Mouse (Mus musculus) midbrain, embryonic 12.5 days (tissue): ENCODE data around the gene Cox6b1. TPM values are rescaled to one million over a fixed set of nuclear protein-coding genes. Genes with fewer than 3 reads are reported as not detected.

Source experiments
- ATAC-seq: fragments of 200-750 bp; cut with Nextera tagmentation; 2 replicates; pipeline ENCODE4 v1.8.0; 2017; ENCODE audit warnings: low read depth, moderate TSS enrichment, moderate library complexity; ENCODE audit not compliant: low FRiP score
- H3K27ac ChIP-seq: fragments of 300-500 bp; sonication (generic); replicated peaks from 2 replicates; pipeline ENCODE4 v1.5.1; 2016; ENCODE audit warnings: mild to moderate bottlenecking
- H3K27me3 ChIP-seq: fragments of 300-500 bp; sonication (generic); 2 replicates; pipeline ENCODE4 v1.6.1; 2016; ENCODE audit warnings: mild to moderate bottlenecking
- H3K36me3 ChIP-seq: fragments of 300-500 bp; sonication (generic); 2 replicates; pipeline ENCODE4 v1.6.1; 2016
- H3K4me1 ChIP-seq: fragments of 300-500 bp; sonication (generic); 2 replicates; pipeline ENCODE4 v1.6.1; 2016
- H3K4me2 ChIP-seq: fragments of 300-500 bp; sonication (generic); replicated peaks from 2 replicates; pipeline ENCODE4 v1.6.1; 2016; ENCODE audit warnings: mild to moderate bottlenecking, moderate library complexity
- H3K4me3 ChIP-seq: fragments of 300-500 bp; sonication (generic); 2 replicates; pipeline ENCODE4 v1.5.1; 2016; ENCODE audit warnings: mild to moderate bottlenecking
- H3K9ac ChIP-seq: fragments of 300-500 bp; sonication (generic); replicated peaks from 2 replicates; pipeline ENCODE4 v1.6.1; 2016; ENCODE audit warnings: mild to moderate bottlenecking, moderate library complexity
- H3K9me3 ChIP-seq: fragments of 300-500 bp; sonication (generic); 2 replicates; pipeline ENCODE4 v1.6.1; 2016; ENCODE audit warnings: mild to moderate bottlenecking
- WGBS: fragments of 180-500 bp; shearing (Covaris S2); methylation state at CpG from one replicate; pipeline ENCODE4 v1.1.7; 2016; 5-methylcytosine and 5-hydroxymethylcytosine counted together
- microRNA-seq: library from miRNA; unstranded; fragments of <30 nt; microRNA quantifications from one replicate; pipeline ENCODE4, GENCODE M21; 2017
- polyA plus RNA-seq: library from polyadenylated mRNA; unstranded; fragments of >200 nt; fragmentation: Nextera tagmentation; extraction: Ambion mirVana; gene quantifications from 2 replicates; pipeline ENCODE4 v1.2.1, GENCODE M21; 2016

Cox6b1 gene
- polyA plus RNA-seq, 1 experiment from 2014 or later = 801 TPM

DNA sequence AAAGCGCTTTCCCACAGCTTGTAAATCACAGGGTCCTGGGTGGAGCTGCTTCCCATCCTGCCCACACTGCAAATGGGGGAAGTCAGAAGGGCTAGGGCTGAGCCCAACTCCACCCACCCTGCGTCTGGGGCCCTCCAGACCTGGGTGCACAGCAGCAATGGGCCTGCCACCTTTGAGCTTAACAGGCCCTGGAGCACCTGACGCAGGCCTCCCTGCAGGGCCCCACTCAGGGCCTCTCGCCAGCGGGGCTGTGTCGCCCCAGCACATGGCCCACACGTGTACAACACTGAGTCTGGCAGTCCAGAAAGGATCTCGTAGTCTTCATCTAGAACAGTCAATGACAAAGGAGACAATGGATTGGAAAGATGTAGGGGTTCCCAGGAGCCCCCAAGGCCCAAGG is 46.0 kb downstream of the Cox6b1 start:
- Histone ChIP-seq H3K9me3 (no peaks in the 10 kb centered on the region), H3K27me3 (no peaks in the 10 kb centered on the region), H3K36me3 (peaks cover 98% of the 10 kb centered on the region), H3K4me1 (no peaks in the 10 kb centered on the region), H3K27ac (no peak overlapping the region), H3K4me2 (no peak overlapping the region), H3K4me3 (no peak overlapping the region), H3K9ac (no peak overlapping the region)
- ATAC-seq = no peak
- 96% methylated on average over 8 of the region's 8 CpGs for WGBS

DNA sequence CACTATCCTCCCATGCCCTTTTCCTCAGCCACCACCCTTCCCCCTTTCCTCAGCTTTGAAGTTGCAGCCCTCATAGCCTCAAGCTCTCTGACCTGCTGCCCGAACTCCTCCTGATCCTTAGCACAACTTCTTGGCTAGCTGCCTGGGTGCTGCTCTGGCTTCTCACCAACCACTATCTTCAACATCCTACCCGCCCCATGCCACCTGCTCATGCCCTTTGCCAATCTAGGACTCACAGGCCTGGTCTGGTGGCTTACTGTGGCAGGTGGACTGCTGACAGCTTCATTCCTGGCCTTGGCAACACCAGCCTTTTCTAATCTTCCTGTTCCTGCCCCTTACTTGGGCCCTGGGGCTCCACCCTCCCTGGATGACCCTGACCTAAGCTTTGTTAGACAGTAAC is 53.0 kb downstream of the Cox6b1 start:
- H3K4me2 ChIP-seq = no peak overlapping the region
- no peak overlapping the region for H3K4me3 ChIP-seq
- no peaks in the 10 kb centered on the region for H3K27me3 ChIP-seq
- H3K27ac ChIP-seq = no peak overlapping the region
- no peaks in the 10 kb centered on the region for H3K4me1 ChIP-seq
- peaks cover 97% of the 10 kb centered on the region for H3K36me3 ChIP-seq
- no peaks in the 10 kb centered on the region for H3K9me3 ChIP-seq
- no peak for ATAC-seq
- no peak overlapping the region for H3K9ac ChIP-seq
- WGBS = 87% methylated on average over 2 of the region's 2 CpGs

DNA sequence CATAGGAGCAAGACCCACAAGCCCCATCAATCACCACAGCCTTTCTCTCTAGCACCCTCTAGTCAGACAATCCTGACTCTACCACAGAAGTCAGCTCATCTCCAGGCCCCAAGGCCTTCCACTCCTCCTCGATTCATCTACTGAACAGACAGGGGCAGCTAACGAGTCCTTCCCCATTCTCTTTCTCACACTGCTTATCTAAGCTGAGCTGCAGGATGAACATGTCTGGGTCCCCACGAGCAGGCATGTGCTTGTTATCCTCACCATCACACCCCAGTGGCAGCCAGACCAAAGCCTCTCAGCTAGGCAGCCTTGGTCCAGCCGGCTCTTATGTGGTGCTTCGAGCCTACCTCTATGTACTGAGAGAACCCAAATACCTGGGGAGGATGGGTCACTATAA is 53.6 kb downstream of the Cox6b1 start:
- no peak overlapping the region for H3K9ac ChIP-seq
- H3K4me3 ChIP-seq = no peak overlapping the region
- WGBS = 89% methylated on average over 5 of the region's 5 CpGs
- no peaks in the 10 kb centered on the region for H3K9me3 ChIP-seq
- no peak for ATAC-seq
- no peaks in the 10 kb centered on the region for H3K27me3 ChIP-seq
- H3K4me2 ChIP-seq = no peak overlapping the region
- H3K36me3 ChIP-seq = peaks cover 96% of the 10 kb centered on the region
- H3K4me1 ChIP-seq = no peaks in the 10 kb centered on the region
- no peak overlapping the region for H3K27ac ChIP-seq

DNA sequence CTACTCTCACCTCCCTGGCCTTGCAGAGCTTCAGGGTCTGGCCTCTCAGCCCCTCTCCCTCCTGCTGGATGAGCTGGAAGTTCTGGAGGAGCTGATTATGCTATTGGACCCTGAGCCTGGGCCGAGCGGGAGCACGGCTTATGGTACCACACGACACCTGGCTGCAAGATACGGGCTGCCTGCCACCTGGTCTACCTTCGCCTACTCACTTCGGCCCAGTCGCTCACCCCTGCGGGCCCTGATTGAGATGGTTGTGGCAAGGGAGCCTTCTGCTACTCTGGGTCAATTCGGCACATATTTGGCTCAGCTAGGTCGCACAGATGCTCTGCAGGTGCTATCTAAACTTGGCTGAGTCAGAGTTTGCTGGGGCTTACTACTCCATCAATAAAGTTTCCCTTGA is 58.4 kb downstream of the Cox6b1 start:
- Histone ChIP-seq H3K27me3 (no peaks in the 10 kb centered on the region), H3K27ac (no peak overlapping the region), H3K9me3 (no peaks in the 10 kb centered on the region), H3K4me2 (no peak overlapping the region), H3K4me3 (no peak overlapping the region), H3K9ac (no peak overlapping the region), H3K4me1 (peaks cover 9% of the 10 kb centered on the region), H3K36me3 (peaks cover 68% of the 10 kb centered on the region)
- WGBS = 93% methylated on average over 11 of the region's 11 CpGs
- ATAC-seq = no peak

Small RNA genes within 50 kb of the gene (microRNA-seq; reads per million reads assigned to microRNA genes)
- not detected for gene Mir3569

Other genes starting within 250 kb of the Cox6b1 start
- gene Tyrobp, start 212.4 kb downstream of the Cox6b1 start, polyA plus RNA-seq = 18.3 and 24.4 TPM in 2 replicates
- gene Hcst, start 206.3 kb downstream of the Cox6b1 start, polyA plus RNA-seq = not detected in 2 replicates
- 1.4 TPM in 2 replicates for gene Nfkbid, start 204.4 kb downstream of the Cox6b1 start, polyA plus RNA-seq
- 301 and 324 TPM in 2 replicates for gene Aplp1, start 180.6 kb downstream of the Cox6b1 start, polyA plus RNA-seq
- gene Kirrel2, start 168.5 kb downstream of the Cox6b1 start, polyA plus RNA-seq = 1.6 and 4.7 TPM in 2 replicates
- 0.58 and 1.1 TPM in 2 replicates for gene Nphs1, start 167.8 kb downstream of the Cox6b1 start, polyA plus RNA-seq
- gene Prodh2, start 132.5 kb downstream of the Cox6b1 start, polyA plus RNA-seq = 0.39 TPM in 1 of 2 replicates, not detected in the other
- 96.3 and 99.5 TPM in 2 replicates for gene Arhgap33, start 91.1 kb downstream of the Cox6b1 start, polyA plus RNA-seq
- 5.8 and 6.2 TPM in 2 replicates for gene Hspb6, start 74.0 kb downstream of the Cox6b1 start, polyA plus RNA-seq
- 15.1 TPM in 2 replicates for gene Proser3, start 73.9 kb downstream of the Cox6b1 start, polyA plus RNA-seq
- gene Lin37, start 66.3 kb downstream of the Cox6b1 start, polyA plus RNA-seq = 53.0 and 54.9 TPM in 2 replicates
- gene U2af1l4, start 62.9 kb downstream of the Cox6b1 start, polyA plus RNA-seq = 83.1 and 88.4 TPM in 2 replicates
- 21.8 and 23.5 TPM in 2 replicates for gene Gm49396, start 62.8 kb downstream of the Cox6b1 start, polyA plus RNA-seq
- 130 and 144 TPM in 2 replicates for gene Psenen, start 62.5 kb downstream of the Cox6b1 start, polyA plus RNA-seq
- 5.9 and 8.2 TPM in 2 replicates for gene Igflr1, start 60.7 kb downstream of the Cox6b1 start, polyA plus RNA-seq
- 11.4 and 13.6 TPM in 2 replicates for gene Kmt2b, start 37.4 kb downstream of the Cox6b1 start, polyA plus RNA-seq
- 0.34 and 0.47 TPM in 2 replicates for gene Zbtb32, start 27.2 kb downstream of the Cox6b1 start, polyA plus RNA-seq
- gene Upk1a, start 13.3 kb downstream of the Cox6b1 start, polyA plus RNA-seq = 0.75 and 0.85 TPM in 2 replicates
- gene Etv2, start 9.7 kb upstream of the Cox6b1 start, polyA plus RNA-seq = not detected in 2 replicates
- gene Rbm42, start 24.2 kb upstream of the Cox6b1 start, polyA plus RNA-seq = 153 and 154 TPM in 2 replicates
- 49.0 and 50.4 TPM in 2 replicates for gene Haus5, start 38.8 kb upstream of the Cox6b1 start, polyA plus RNA-seq
- gene Pmis2, start 45.5 kb upstream of the Cox6b1 start, polyA plus RNA-seq = not detected in 2 replicates
- gene 2200002J24Rik, start 72.8 kb upstream of the Cox6b1 start, polyA plus RNA-seq = not detected in 2 replicates
- 1.1 and 2.0 TPM in 2 replicates for gene Atp4a, start 86.1 kb upstream of the Cox6b1 start, polyA plus RNA-seq
- 149 and 152 TPM in 2 replicates for gene Tmem147, start 103.4 kb upstream of the Cox6b1 start, polyA plus RNA-seq
- 0.65 and 1.6 TPM in 2 replicates for gene Gapdhs, start 117.5 kb upstream of the Cox6b1 start, polyA plus RNA-seq
- 1.6 and 1.8 TPM in 2 replicates for gene Sbsn, start 125.3 kb upstream of the Cox6b1 start, polyA plus RNA-seq
- gene Dmkn, start 137.6 kb upstream of the Cox6b1 start, polyA plus RNA-seq = 0.20 and 0.38 TPM in 2 replicates
- gene Krtdap, start 161.7 kb upstream of the Cox6b1 start, polyA plus RNA-seq = not detected in 2 replicates
- gene Ffar2, start 197.6 kb upstream of the Cox6b1 start, polyA plus RNA-seq = not detected in 2 replicates
- gene Ffar3, start 230.0 kb upstream of the Cox6b1 start, polyA plus RNA-seq = not detected in 2 replicates
- gene Ffar1, start 235.4 kb upstream of the Cox6b1 start, polyA plus RNA-seq = not detected in 2 replicates